Mouse (Mus musculus): ENCODE results near the gene Hoxc12.

DNA sequence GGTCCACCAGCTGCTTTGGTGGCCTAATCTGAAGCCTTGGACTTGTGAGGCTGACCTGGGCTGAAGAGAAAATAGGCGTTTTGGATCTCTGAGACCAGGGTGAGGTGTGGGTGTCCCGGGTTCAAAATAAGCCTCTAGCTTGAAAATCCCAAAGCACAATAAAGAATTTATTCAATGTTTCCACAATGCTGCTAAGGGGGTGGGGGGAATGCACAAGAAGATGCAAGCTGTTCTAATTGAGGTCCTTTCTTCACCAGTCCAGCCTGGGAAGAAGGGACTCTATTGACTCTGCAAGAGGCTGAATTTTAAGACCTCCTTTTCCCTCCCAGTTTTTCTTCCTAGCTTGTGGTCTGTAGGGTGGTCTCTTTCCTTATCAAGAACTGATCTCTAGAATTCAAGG, 14.3 kb downstream of the Hoxc12 start:
- TF ChIP-seq CTCF (IDR thresholded peaks at IDR 0.05; ENCODE audit: control insufficient read depth, insufficient read depth, insufficient read length) (no peak), MAX (IDR thresholded peaks at IDR 0.05) (no peak), USF1 (IDR thresholded peaks at IDR 0.05; ENCODE audit: low read depth) (no peak), CEBPB (IDR thresholded peaks at IDR 0.05; ENCODE audit: low read depth) (no peak), MYOG (IDR thresholded peaks at IDR 0.05; ENCODE audit: control insufficient read depth, extremely low read depth, insufficient read length) (no peak), MYOD1 (IDR thresholded peaks at IDR 0.05; ENCODE audit: control insufficient read depth, insufficient read length, low read depth) (no peak), FOSL1 (IDR thresholded peaks at IDR 0.05; ENCODE audit: insufficient read depth, low read length, poor library complexity, severe bottlenecking) (no peak)
